Mouse (Mus musculus): ENCODE data around the gene Mcat. TPM values are rescaled to one million over a fixed set of nuclear protein-coding genes. Genes with fewer than 3 reads are reported as not detected.
"Not testable (repeated sequence)": the region's sequence is repeated elsewhere in the genome, so short reads cannot be mapped to it uniquely, and the experiment has no call there.

Mcat gene
- polyA plus RNA-seq, 1 experiment from 2014 or later = 38.1 TPM

DNA sequence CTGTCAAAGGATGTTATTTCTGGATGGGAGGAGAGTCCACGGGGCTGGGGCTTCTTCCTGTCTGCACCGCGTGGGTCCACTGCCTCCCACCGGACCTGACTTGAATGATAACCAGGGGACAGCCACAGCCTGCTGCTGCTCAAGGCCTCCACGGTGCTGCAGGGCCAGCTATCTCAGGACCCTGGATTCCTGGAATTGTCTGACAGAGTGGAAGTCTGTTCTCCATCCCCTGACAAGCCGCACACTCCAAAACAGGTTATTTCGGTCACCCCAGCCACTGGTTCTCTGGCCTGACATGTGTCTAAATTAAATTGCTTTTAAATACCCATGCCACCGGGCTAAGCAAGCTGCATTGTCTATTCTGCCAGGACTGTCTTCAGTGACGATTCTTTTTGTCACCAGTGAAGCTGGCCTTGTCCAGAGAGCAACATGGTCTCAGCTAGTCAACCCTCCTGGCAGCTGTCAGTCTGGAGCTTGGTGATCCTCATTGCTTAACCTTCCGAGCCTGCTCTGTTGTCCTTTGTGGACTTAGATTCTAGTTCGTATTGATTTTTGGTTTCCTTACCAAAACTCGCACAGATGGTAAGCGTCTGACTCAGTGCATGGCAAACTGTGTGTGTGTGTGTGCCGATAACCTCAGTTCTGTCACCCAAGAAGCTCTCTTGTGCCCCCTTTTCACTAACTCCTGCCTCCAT is 39.8 kb downstream of the Mcat start:
- H3K27ac ChIP-seq (replicated peaks) = no peak overlapping the region
- H3K9ac ChIP-seq = no peak overlapping the region
- 58% methylated on average over 14 of the region's 14 CpGs for WGBS
- ATAC-seq (ENCODE audit: insufficient number of reproducible peaks, low FRiP score, low TSS enrichment, low read depth) = no peak
- no peak overlapping the region for H3K4me2 ChIP-seq (replicated peaks)
- H3K36me3 ChIP-seq = no peaks in the 10 kb centered on the region
- no peaks in the 10 kb centered on the region for H3K9me3 ChIP-seq (replicated peaks)
- peaks cover 16% of the 10 kb centered on the region for H3K4me1 ChIP-seq
- peaks cover 49% of the 10 kb centered on the region for H3K27me3 ChIP-seq
- no peak overlapping the region for H3K4me3 ChIP-seq (replicated peaks)

DNA sequence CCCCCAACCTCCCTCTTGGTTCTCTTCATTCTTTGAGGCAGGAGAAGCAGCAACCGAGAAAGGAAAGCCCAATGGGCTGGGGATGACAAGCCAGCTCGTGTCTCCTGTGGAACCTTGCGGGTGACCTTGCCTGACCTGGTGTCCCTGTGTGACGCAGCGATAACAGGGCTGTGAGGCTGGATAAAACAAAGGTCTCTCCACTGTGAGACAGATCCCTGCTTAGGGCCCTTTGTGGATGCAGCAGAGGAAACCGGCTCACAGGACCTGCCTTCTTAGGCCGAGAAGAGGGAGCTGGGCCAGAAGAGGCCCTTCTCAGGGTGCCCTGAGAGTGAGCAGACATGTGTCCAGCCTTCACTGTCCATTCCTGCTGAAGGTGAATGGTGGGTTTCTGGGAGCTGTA is 40.4 kb downstream of the Mcat start:
- peaks cover 47% of the 10 kb centered on the region for H3K27me3 ChIP-seq
- ATAC-seq (ENCODE audit: insufficient number of reproducible peaks, low FRiP score, low TSS enrichment, low read depth) = no peak
- H3K9ac ChIP-seq = no peak overlapping the region
- no peak overlapping the region for H3K4me3 ChIP-seq (replicated peaks)
- peaks cover 18% of the 10 kb centered on the region for H3K4me1 ChIP-seq
- no peaks in the 10 kb centered on the region for H3K9me3 ChIP-seq (replicated peaks)
- no peak overlapping the region for H3K27ac ChIP-seq (replicated peaks)
- no peaks in the 10 kb centered on the region for H3K36me3 ChIP-seq
- no peak overlapping the region for H3K4me2 ChIP-seq (replicated peaks)
- WGBS = 36% methylated on average over 7 of the region's 7 CpGs

DNA sequence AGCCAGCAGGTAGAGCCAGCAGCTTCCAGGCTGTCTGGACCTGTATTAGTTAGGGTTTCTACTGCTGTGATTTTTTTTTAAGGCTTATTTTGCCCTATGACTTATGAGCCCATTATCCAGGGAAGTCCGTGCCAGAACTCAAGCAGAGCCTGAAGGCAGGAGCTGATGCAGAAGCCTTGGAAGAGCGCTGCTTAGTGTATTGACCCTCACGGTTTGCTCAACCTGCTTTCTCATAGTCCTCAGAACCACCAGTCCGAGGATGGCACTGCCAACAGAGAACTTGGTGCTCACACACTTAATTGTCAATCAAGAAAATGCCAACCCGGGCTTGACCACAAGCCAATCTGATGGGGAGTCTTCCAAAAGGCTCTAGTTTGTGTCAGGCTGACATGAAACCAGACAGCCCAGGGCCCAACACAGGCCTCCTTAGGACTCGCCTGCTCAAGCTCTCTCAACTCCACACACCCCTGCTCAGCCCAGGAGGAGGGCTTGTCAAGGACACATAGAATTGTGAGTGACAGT is 42.7 kb downstream of the Mcat start:
- 77% methylated on average over 6 of the region's 6 CpGs for WGBS

DNA sequence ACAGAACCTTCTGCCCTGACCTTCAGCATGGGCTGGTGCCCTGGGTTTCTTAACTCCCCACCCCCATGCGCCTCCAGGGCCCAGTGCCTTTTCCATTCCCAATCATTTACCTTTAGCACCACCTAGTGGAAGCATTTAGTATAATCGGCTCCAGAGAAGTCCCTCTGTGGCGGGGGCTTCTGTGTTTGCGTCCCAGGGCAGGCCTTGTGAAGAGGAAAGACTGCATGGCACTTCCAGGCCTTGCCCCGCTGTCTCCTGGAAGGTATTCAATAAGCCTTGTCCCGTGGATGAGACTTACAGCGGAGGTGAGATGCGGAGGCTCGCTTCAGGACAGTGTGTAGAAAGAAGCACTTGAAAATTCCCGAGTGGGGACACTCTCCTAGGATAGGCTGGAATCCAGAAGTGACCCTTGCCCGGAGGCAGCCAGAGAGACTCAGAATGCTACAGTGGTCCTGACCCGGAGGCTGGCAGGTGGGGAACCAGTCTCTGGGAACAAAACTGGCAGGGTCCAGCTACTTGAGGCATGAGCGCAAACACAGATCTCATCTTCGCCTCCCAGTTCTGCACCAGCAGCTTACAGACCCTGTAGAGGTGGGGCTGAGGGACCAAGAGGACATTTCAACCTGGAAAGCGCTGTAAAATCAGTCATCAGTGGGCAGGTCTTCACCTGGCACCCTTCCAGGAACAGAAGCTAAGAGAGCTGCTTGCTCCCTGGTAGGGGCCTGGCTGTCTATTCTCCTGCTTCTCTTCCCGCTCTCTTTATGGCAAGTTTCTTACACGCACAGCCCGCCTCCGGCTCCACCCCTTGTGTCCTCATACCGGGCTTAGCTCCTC is 45.2 kb downstream of the Mcat start:
- Histone ChIP-seq H3K4me3 (replicated peaks) (no peak overlapping the region), H3K27me3 (0 out of 2 replicates have a peak, but pooled peaks cover 3% of the 10 kb centered on the region), H3K9me3 (replicated peaks) (no peaks in the 10 kb centered on the region), H3K4me1 (peaks cover 2% of the 10 kb centered on the region; the same call in 1 of the 2 replicates), H3K36me3 (no peaks in the 10 kb centered on the region), H3K27ac (replicated peaks) (no peak overlapping the region), H3K4me2 (replicated peaks) (peak overlapping the region; percentile 23; the same call in 1 of the 2 replicates), H3K9ac (no peak overlapping the region)
- 33% methylated on average over 20 of the region's 20 CpGs for WGBS
- 0 out of 2 replicates have a peak, but pooled peaks have one; percentile 54 for ATAC-seq (ENCODE audit: insufficient number of reproducible peaks, low FRiP score, low TSS enrichment, low read depth)

More for the DNA sequence above, 42.7 kb downstream of the Mcat start:
- Histone ChIP-seq H3K36me3 (no peaks in the 10 kb centered on the region), H3K9ac (no peak overlapping the region), H3K27ac (replicated peaks) (no peak overlapping the region), H3K4me2 (replicated peaks) (no peak overlapping the region), H3K9me3 (replicated peaks) (no peaks in the 10 kb centered on the region), H3K27me3 (peaks cover 24% of the 10 kb centered on the region), H3K4me1 (peaks cover 3% of the 10 kb centered on the region; the same call in 1 of the 2 replicates), H3K4me3 (replicated peaks) (no peak overlapping the region)
- no peak for ATAC-seq (ENCODE audit: insufficient number of reproducible peaks, low FRiP score, low TSS enrichment, low read depth)

DNA sequence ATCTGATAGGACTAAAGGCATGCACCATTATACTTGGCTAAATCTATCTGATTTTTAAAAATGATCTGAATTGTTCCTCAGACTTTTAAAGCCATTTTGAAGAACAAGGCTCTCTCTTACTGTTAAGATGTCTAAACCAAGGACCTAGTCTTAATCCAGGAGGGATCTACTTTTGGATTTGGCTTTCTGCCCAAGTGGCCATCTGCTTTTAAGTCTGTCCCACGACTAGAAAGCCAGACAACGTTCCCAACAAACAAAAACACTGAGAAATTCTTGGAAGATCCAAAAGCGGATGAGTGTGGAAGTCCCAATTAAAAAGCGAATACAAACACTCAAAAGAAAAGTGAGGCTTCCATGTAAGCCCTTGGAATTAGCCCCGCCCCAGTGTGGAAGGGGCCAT is 48.6 kb downstream of the Mcat start:
- WGBS = 55% methylated on average over 5 of the region's 5 CpGs
- no peak overlapping the region for H3K4me2 ChIP-seq (replicated peaks)
- no peaks in the 10 kb centered on the region for H3K9me3 ChIP-seq (replicated peaks)
- no peak for ATAC-seq (ENCODE audit: insufficient number of reproducible peaks, low FRiP score, low TSS enrichment, low read depth)
- no peaks in the 10 kb centered on the region for H3K27me3 ChIP-seq
- peaks cover 10% of the 10 kb centered on the region for H3K4me1 ChIP-seq
- H3K36me3 ChIP-seq = no peaks in the 10 kb centered on the region
- H3K4me3 ChIP-seq (replicated peaks) = no peak overlapping the region
- H3K9ac ChIP-seq = no peak overlapping the region
- no peak overlapping the region for H3K27ac ChIP-seq (replicated peaks)

DNA sequence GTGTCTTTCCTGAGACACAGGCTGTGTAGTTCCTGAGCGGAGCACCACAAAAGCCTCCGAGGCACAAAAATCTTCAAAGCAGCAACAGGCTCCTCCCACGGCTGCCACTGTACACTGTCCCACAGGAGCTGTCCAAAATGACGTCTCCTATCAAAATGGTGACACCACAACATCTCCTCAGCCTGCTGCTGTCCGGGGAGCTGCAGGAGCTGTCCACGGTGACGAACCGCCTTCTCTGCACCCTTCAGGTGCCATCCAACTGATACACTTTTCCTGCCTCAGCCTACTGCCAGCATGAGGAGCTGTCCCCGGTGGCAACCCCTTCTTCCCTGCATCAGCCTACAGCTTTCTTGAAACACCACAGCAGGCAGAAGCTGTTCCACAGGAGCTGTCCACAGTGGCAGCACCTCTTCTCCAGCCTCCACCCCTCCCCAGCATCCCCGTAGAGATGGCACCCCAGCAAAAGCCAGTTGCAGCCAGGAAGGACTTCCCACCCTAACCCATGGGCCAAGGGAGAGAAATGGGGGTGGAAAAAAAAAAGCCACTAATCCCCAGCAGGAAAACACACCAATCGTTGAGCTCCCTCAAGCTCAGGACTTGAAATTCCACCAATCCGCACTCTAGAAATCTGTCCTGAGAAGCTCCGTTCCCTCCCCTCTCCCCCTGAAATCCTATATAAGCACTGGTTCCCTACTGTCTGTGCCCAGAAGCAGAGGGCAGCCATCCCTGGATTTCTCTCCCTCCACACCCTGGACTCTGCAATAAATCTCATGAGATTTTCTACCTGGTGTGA is 50.9 kb downstream of the Mcat start:
- H3K27me3 ChIP-seq = no peaks in the 10 kb centered on the region
- WGBS = 69% methylated on average over 13 of the region's 13 CpGs
- no peaks in the 10 kb centered on the region for H3K9me3 ChIP-seq (replicated peaks)
- peaks cover 8% of the 10 kb centered on the region; the same call in 1 of the 2 replicates for H3K4me1 ChIP-seq
- no peak overlapping the region for H3K4me2 ChIP-seq (replicated peaks)
- H3K4me3 ChIP-seq (replicated peaks) = no peak overlapping the region
- no peaks in the 10 kb centered on the region for H3K36me3 ChIP-seq
- ATAC-seq (ENCODE audit: insufficient number of reproducible peaks, low FRiP score, low TSS enrichment, low read depth) = no peak
- H3K27ac ChIP-seq (replicated peaks) = no peak overlapping the region
- H3K9ac ChIP-seq = no peak overlapping the region

DNA sequence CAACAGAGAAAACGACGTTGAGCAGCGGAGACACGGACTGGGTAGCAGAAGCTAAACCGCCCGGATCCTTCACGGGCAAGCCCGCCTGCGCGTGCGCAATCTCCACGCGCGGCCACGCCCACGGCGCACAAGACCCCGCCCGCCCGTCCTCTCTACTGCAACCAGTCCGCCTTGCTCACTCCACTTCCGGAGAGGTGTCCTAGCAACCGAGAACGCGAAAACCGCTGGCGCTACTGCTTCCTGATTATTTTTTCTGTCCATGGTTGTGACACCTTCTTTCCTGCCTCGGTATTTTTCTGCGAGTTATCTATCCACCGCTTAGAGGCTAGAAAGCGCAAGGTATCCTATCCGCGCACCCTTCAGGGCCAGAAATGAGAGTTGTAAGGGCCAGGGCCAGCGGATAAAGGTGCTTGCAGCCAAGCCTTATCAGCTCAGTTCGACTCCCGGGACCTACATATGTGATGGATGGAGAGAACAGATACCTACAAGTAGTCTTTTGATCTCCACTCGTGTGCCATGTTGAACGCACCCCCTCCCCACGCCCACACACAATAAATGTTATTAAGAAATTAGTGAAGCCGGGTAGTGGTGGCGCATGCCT is 52.7 kb downstream of the Mcat start, which contains the start of gene Ttll1:
Gene Ttll1, minus strand, starts transcription at position 89 of the 601 bp plus-strand sequence.
- H3K9ac ChIP-seq = peak within 1 kb of the TSS; percentile 54
- no peaks in the 10 kb centered on the region for H3K9me3 ChIP-seq (replicated peaks)
- H3K27me3 ChIP-seq = no peaks in the 10 kb centered on the region
- WGBS = 11% methylated on average over 41 of the region's 41 CpGs
- no peaks in the 10 kb centered on the region for H3K36me3 ChIP-seq
- peak; percentile 93 for ATAC-seq (ENCODE audit: insufficient number of reproducible peaks, low FRiP score, low TSS enrichment, low read depth)
- peak within 1 kb of the TSS; percentile 75 for H3K27ac ChIP-seq (replicated peaks)
- H3K4me3 ChIP-seq (replicated peaks) = peak within 1 kb of the TSS; percentile 65
- peaks cover 8% of the 10 kb centered on the region; the same call in 1 of the 2 replicates for H3K4me1 ChIP-seq
- H3K4me2 ChIP-seq (replicated peaks) = peak within 1 kb of the TSS; percentile 87

DNA sequence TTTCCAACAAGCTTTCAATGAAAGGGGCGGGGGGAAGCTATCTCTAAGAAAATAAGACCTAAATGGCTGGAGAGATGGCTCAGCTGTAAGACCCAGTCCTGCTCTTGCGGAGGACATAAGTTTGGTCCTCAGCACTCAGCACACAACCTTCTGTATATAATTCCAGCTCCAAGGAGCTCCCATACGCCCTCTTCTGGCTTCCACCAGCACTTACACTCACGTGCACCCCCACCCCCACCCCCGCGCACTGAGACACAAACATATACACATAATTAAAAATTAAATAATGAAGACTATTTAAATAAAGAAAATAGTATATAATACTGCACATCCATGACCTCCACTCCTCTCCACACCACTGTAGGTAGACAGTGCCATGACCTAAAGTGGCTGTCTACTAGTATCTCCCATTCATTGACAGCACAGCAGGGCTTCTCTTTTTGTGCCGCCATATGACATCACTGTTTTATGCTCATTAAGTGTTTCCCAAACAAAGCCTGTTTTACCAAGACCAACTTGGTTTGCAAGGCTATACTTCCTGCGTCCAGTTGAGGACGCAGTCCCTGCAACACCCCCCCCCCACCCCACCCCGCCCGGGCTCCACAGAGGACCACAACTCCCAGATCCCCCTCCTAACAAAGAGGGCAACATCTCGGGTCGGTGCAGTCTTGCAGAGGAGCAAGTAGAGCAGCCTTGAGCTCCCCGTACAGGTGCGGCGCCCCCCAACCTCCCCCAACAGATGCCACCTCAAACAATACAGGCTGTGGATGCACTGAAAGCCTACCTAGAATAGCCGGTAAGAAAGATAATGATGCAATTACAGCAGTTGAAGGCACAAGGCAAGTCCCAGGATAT is 53.4 kb downstream of the Mcat start:
- Histone ChIP-seq H3K4me2 (replicated peaks) (peak overlapping the region; percentile 87), H3K4me1 (peaks cover 8% of the 10 kb centered on the region; the same call in 1 of the 2 replicates), H3K9me3 (replicated peaks) (no peaks in the 10 kb centered on the region), H3K9ac (peak overlapping the region; percentile 54), H3K36me3 (0 out of 2 replicates have a peak, but pooled peaks cover 2% of the 10 kb centered on the region), H3K4me3 (replicated peaks) (peak overlapping the region; percentile 65), H3K27ac (replicated peaks) (peak overlapping the region; percentile 75), H3K27me3 (no peaks in the 10 kb centered on the region)
- 24% methylated on average over 17 of the region's 17 CpGs for WGBS
- 0 out of 2 replicates have a peak, but pooled peaks have one; percentile 21 for ATAC-seq (ENCODE audit: insufficient number of reproducible peaks, low FRiP score, low TSS enrichment, low read depth)

DNA sequence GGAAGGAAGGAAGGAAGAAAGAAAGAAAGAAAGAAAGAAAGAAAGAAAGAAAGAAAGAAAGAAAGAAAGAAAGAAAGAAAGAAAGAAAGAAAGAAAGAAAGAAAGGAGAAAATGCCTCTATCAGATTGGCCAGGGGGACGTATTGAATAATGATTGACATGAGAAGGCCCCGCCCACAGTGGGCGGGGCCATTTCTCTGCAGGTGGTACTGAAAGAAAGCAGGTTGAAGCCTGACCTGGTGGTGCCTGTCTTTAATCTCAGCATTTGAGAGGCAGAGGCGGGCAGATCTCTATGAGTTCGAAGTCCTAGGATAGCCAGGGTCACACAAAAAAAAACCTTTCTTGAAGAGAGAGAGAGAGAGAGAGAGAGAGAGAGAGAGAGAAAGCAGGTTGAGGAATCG is 62.1 kb downstream of the Mcat start:
- peaks cover 34% of the 10 kb centered on the region for H3K36me3 ChIP-seq
- H3K27ac ChIP-seq (replicated peaks); H3K4me2 ChIP-seq (replicated peaks); H3K9me3 ChIP-seq (replicated peaks); H3K9ac ChIP-seq; ATAC-seq (ENCODE audit: insufficient number of reproducible peaks, low FRiP score, low TSS enrichment, low read depth); H3K4me1 ChIP-seq; H3K27me3 ChIP-seq; H3K4me3 ChIP-seq (replicated peaks): not testable (repeated sequence)
- 86% methylated on average over 6 of the region's 6 CpGs for WGBS

DNA sequence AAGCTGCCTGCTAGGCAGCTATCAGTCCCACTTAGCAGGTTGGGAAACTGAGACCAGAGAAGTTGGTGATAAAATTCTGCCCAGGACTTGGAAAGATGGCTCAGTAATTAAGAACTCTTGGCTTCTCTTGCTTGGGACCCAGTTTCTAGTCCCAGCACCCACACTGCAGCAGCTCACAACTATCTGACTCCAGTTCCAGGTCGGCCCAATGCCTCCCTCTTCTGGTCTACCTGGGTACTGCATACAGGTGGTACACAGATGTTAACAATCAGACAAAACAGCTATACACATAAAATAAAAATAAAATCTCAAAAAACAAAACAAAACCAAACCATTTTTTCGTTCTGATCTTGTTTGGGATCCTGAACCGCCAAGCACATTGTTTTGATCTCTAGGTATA is 63.2 kb downstream of the Mcat start:
- Histone ChIP-seq H3K9me3 (replicated peaks) (no peaks in the 10 kb centered on the region), H3K27ac (replicated peaks) (no peak overlapping the region), H3K4me2 (replicated peaks) (no peak overlapping the region), H3K9ac (no peak overlapping the region), H3K4me1 (no peaks in the 10 kb centered on the region), H3K36me3 (peaks cover 44% of the 10 kb centered on the region), H3K4me3 (replicated peaks) (no peak overlapping the region), H3K27me3 (no peaks in the 10 kb centered on the region)
- no peak for ATAC-seq (ENCODE audit: insufficient number of reproducible peaks, low FRiP score, low TSS enrichment, low read depth)
- 63% methylated on average over 3 of the region's 3 CpGs for WGBS
